Mouse (Mus musculus): ENCODE results near the gene Acsl1. TPM values are rescaled to one million over a fixed set of nuclear protein-coding genes. Genes with fewer than 3 reads are reported as not detected.
"Not testable (repeated sequence)": the region's sequence is repeated elsewhere in the genome, so short reads cannot be mapped to it uniquely, and the experiment has no call there.

The Acsl1 gene
- polyA plus RNA-seq, 1 experiment = 12.7 TPM

DNA sequence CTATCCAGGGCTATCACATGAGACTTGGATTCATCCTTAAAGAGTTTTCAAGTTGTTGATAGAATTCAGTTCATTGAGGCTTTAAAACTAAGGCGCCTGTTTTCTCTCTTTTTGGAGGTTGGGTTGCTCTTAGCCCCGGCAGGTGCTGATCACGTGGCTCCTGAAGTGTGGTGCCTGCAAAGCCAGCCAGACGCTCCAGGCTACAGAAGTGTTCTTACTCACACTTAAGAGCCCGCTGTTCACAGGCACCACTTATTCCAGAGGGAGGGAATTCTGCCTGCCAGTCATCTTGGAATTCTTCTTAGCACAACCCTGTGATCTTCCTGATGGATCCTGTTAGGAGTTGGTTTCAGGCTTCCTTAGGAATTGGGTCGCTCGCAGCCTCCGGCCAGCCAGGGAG lies 97.1 kb downstream of the Acsl1 start:
- no peak overlapping the region for H3K27ac ChIP-seq (ENCODE audit: insufficient read depth, low read length)
- H3K4me1 ChIP-seq (ENCODE audit: control insufficient read depth, insufficient read depth, low read length) = no peaks in the 10 kb centered on the region
- TF ChIP-seq POLR2A (IDR thresholded peaks at IDR 0.05; ENCODE audit: low read depth, low read length) = no peak
- H3K4me3 ChIP-seq (ENCODE audit: insufficient read depth, low read length) = no peak overlapping the region

DNA sequence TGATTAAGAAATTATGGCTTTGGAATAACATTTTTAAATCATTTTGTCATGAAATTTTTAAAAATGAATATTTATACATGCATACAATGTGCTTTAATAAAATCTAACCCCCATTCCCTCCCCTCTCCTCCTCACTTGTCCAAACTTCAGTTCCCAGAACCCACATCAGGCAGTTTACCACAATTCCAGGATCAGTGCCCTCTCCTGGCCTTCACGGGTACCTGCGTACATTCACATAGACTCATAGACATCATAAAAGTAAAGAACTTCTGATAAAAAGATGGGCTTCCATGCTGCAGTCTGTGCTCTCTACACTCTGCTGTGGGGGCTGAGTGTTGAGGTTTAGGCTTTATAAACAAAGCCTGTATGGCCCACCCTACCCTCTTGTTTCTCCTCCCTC lies 98.1 kb downstream of the Acsl1 start:
- H3K27ac ChIP-seq (ENCODE audit: insufficient read depth, low read length) = no peak overlapping the region

DNA sequence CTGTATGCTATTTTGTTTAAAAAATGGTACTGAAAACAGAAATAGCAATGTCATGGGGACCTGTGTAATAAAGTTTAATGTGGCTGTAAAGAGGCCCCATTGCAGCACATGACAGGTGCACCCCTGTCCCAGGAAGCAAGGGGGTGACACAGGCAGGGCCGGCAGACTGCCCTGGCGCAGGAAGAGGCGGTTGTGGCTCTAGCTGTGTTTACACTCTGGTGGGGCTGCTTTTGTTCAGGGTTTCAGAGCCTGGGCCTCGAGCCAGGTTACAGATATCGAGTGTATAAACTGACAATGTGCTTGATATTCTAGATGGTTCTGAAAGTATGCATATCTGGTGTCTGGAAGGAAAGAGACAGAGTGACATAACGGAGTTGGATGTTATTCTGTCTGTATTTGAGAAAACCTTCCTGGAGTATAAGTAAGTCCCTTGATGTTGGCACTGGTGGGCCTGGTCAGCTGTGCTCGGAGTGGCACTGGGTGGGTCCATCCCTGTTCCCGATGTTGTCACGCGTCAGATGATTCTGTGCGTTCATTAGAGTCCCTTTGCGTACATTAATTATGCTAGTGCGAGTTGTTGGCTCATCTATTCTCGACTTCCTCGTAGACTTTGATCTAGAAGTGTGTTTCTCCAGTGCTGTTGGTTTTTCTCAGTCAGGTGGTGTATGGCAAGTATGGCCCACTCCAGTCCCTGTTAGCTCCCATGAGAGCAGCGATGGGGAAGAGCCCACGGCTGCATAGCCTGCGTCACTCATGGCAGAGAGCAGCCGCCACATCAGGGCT lies 99.0 kb downstream of the Acsl1 start:
- TF ChIP-seq POLR2A (IDR thresholded peaks at IDR 0.05; ENCODE audit: low read depth, low read length) (no peak), CTCF (IDR thresholded peaks at IDR 0.05; ENCODE audit: borderline replicate concordance, insufficient read depth, low read length) (no peak)
- no peak overlapping the region for H3K4me3 ChIP-seq (ENCODE audit: insufficient read depth, low read length)

More for the DNA sequence above, 98.1 kb downstream of the Acsl1 start:
- H3K4me1 ChIP-seq (ENCODE audit: control insufficient read depth, insufficient read depth, low read length) = no peaks in the 10 kb centered on the region
- TF ChIP-seq CTCF (IDR thresholded peaks at IDR 0.05; ENCODE audit: borderline replicate concordance, insufficient read depth, low read length) = peak; percentile 38; the same call in 1 of the 2 replicates
- no peak for TF ChIP-seq POLR2A (IDR thresholded peaks at IDR 0.05; ENCODE audit: low read depth, low read length)
- H3K4me3 ChIP-seq (ENCODE audit: insufficient read depth, low read length) = no peak overlapping the region

GRCm38 (mm10) chr8:46570673-46571072 lies 99.8 kb downstream of the Acsl1 start:
- Histone ChIP-seq H3K4me1 (ENCODE audit: control insufficient read depth, insufficient read depth, low read length) (no peaks in the 10 kb centered on the region), H3K27ac (ENCODE audit: insufficient read depth, low read length) (no peak overlapping the region), H3K4me3 (ENCODE audit: insufficient read depth, low read length) (no peak overlapping the region)
- TF ChIP-seq POLR2A (IDR thresholded peaks at IDR 0.05; ENCODE audit: low read depth, low read length) (no peak), CTCF (IDR thresholded peaks at IDR 0.05; ENCODE audit: borderline replicate concordance, insufficient read depth, low read length) (no peak)

More for the DNA sequence above, 99.0 kb downstream of the Acsl1 start:
- Histone ChIP-seq H3K4me1 (ENCODE audit: control insufficient read depth, insufficient read depth, low read length) (no peaks in the 10 kb centered on the region), H3K27ac (ENCODE audit: insufficient read depth, low read length) (no peak overlapping the region)

DNA sequence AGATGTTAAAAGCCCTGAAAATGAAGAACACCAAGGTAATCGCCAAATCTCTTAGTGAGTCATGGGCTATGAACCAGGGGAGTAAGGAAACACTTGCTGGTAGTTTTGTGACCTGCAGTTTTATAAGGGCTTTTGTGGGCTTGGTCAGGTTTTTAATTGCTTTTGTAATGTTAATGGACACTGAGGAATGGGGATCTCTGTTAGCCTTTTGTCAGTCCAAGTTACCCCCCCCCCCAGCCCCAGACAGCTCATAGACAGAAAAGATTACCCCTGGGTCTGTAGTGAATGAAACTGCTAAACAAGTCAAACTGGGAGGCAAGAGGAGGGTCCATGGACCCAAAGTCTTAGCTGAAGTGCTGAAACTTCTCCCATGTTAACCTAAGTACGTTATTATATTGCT lies 102.6 kb downstream of the Acsl1 start:
- no peak overlapping the region for H3K27ac ChIP-seq (ENCODE audit: insufficient read depth, low read length)
- no peak overlapping the region for H3K4me3 ChIP-seq (ENCODE audit: insufficient read depth, low read length)
- TF ChIP-seq CTCF (IDR thresholded peaks at IDR 0.05; ENCODE audit: borderline replicate concordance, insufficient read depth, low read length) = no peak
- no peak for TF ChIP-seq POLR2A (IDR thresholded peaks at IDR 0.05; ENCODE audit: low read depth, low read length)
- H3K4me1 ChIP-seq (ENCODE audit: control insufficient read depth, insufficient read depth, low read length) = no peaks in the 10 kb centered on the region

GRCm38 (mm10) chr8:46573964-46574363 lies 103.1 kb downstream of the Acsl1 start:
- Histone ChIP-seq H3K27ac (ENCODE audit: insufficient read depth, low read length) (no peak overlapping the region), H3K4me1 (ENCODE audit: control insufficient read depth, insufficient read depth, low read length) (no peaks in the 10 kb centered on the region), H3K4me3 (ENCODE audit: insufficient read depth, low read length) (no peak overlapping the region)
- TF ChIP-seq POLR2A (IDR thresholded peaks at IDR 0.05; ENCODE audit: low read depth, low read length) (no peak), CTCF (IDR thresholded peaks at IDR 0.05; ENCODE audit: borderline replicate concordance, insufficient read depth, low read length) (no peak)

- TF ChIP-seq CTCF (IDR thresholded peaks at IDR 0.05; ENCODE audit: borderline replicate concordance, insufficient read depth, low read length) = no peak
- TF ChIP-seq POLR2A (IDR thresholded peaks at IDR 0.05; ENCODE audit: low read depth, low read length) = no peak
- no peaks in the 10 kb centered on the region for H3K4me1 ChIP-seq (ENCODE audit: control insufficient read depth, insufficient read depth, low read length)
- H3K27ac ChIP-seq (ENCODE audit: insufficient read depth, low read length) = no peak overlapping the region
Observed at GRCm38 (mm10) chr8:46578794-46579193, 108.0 kb downstream of the Acsl1 start.

GRCm38 (mm10) chr8:46584328-46584727 lies 113.5 kb downstream of the Acsl1 start:
- not testable (repeated sequence) for H3K4me3 ChIP-seq (ENCODE audit: insufficient read depth, low read length); H3K27ac ChIP-seq (ENCODE audit: insufficient read depth, low read length); H3K4me1 ChIP-seq (ENCODE audit: control insufficient read depth, insufficient read depth, low read length)

More at GRCm38 (mm10) chr8:46578794-46579193, 108.0 kb downstream of the Acsl1 start:
- no peak overlapping the region for H3K4me3 ChIP-seq (ENCODE audit: insufficient read depth, low read length)

GRCm38 (mm10) chr8:46585576-46585975 lies 114.7 kb downstream of the Acsl1 start:
- no peak for TF ChIP-seq CTCF (IDR thresholded peaks at IDR 0.05; ENCODE audit: borderline replicate concordance, insufficient read depth, low read length)
- TF ChIP-seq POLR2A (IDR thresholded peaks at IDR 0.05; ENCODE audit: low read depth, low read length) = no peak
- Histone ChIP-seq H3K4me1 (ENCODE audit: control insufficient read depth, insufficient read depth, low read length) (no peaks in the 10 kb centered on the region), H3K4me3 (ENCODE audit: insufficient read depth, low read length) (no peak overlapping the region), H3K27ac (ENCODE audit: insufficient read depth, low read length) (no peak overlapping the region)

Other genes starting within 250 kb of the Acsl1 start
- not detected in 2 replicates for gene Helt, start 176.4 kb upstream of the Acsl1 start, polyA plus RNA-seq (2011; ENCODE audit: insufficient read length, low read depth, missing spikeins)
- 13.5 and 14.0 TPM in 2 replicates for gene Cenpu, start 81.0 kb downstream of the Acsl1 start, polyA plus RNA-seq (2011; ENCODE audit: insufficient read length, low read depth, missing spikeins)
- gene Primpol, start 146.2 kb downstream of the Acsl1 start, polyA plus RNA-seq (2011; ENCODE audit: insufficient read length, low read depth, missing spikeins) = 19.9 and 20.5 TPM in 2 replicates
- 49.5 and 55.5 TPM in 2 replicates for gene Casp3, start 146.3 kb downstream of the Acsl1 start, polyA plus RNA-seq (2011; ENCODE audit: insufficient read length, low read depth, missing spikeins)